Mouse (Mus musculus) left cerebral cortex, adult 11 months (tissue): ENCODE measurements around the gene Cntrl.

Experiments
- DNase-seq: peaks from one replicate; pipeline ENCODE4 v3.0.0; 2022; ENCODE audit warnings: low spot score

The Cntrl gene

GRCm38 (mm10) chr2:35109141-35109923 lies at the start of gene Cntrl:
Gene Cntrl, plus strand, starts transcription at chr2:35109492.
- peak; percentile 87 for DNase-seq

GRCm38 (mm10) chr2:35060256-35060655 lies 49.0 kb upstream of the Cntrl start:
- DNase-seq = no peak

GRCm38 (mm10) chr2:35060897-35061296 lies 48.4 kb upstream of the Cntrl start:
- no peak for DNase-seq

- DNase-seq = no peak
Measured at GRCm38 (mm10) chr2:35061338-35061737, 48.0 kb upstream of the Cntrl start, which contains the start of gene Hc. Gene Hc, minus strand, starts transcription at chr2:35061438.

- DNase-seq = no peak
Measured at GRCm38 (mm10) chr2:35063333-35064030, 45.8 kb upstream of the Cntrl start.

- DNase-seq = no peak
Measured at GRCm38 (mm10) chr2:35066525-35067082, 42.7 kb upstream of the Cntrl start.

GRCm38 (mm10) chr2:35067117-35067516 lies 42.2 kb upstream of the Cntrl start:
- no peak for DNase-seq

- no peak for DNase-seq
Measured at GRCm38 (mm10) chr2:35069124-35069523, 40.2 kb upstream of the Cntrl start.

GRCm38 (mm10) chr2:35070275-35070674 lies 39.0 kb upstream of the Cntrl start:
- no peak for DNase-seq

- DNase-seq = no peak
Measured at GRCm38 (mm10) chr2:35072547-35072946, 36.7 kb upstream of the Cntrl start.

- no peak for DNase-seq
Measured at GRCm38 (mm10) chr2:35074328-35074727, 35.0 kb upstream of the Cntrl start.

GRCm38 (mm10) chr2:35079166-35079565 lies 30.1 kb upstream of the Cntrl start:
- DNase-seq = no peak

GRCm38 (mm10) chr2:35087418-35087817 lies 21.9 kb upstream of the Cntrl start:
- peak; percentile 14 for DNase-seq

- DNase-seq = no peak
Measured at GRCm38 (mm10) chr2:35100529-35100928, 8.8 kb upstream of the Cntrl start.

GRCm38 (mm10) chr2:35101443-35101842 lies 7.8 kb upstream of the Cntrl start, which contains the start of gene AI182371:
Gene AI182371, minus strand, starts transcription at chr2:35101543.
- DNase-seq = no peak

GRCm38 (mm10) chr2:35102777-35103176 lies 6.5 kb upstream of the Cntrl start:
- no peak for DNase-seq

GRCm38 (mm10) chr2:35103558-35103957 lies 5.7 kb upstream of the Cntrl start:
- DNase-seq = no peak

- DNase-seq = no peak
Measured at GRCm38 (mm10) chr2:35104843-35105242, 4.4 kb upstream of the Cntrl start.

GRCm38 (mm10) chr2:35107984-35108635 lies 1.2 kb upstream of the Cntrl start:
- DNase-seq = no peak

GRCm38 (mm10) chr2:35108712-35109111 lies 580 bp upstream of the Cntrl start:
- peak; percentile 33 for DNase-seq

GRCm38 (mm10) chr2:35109924-35110304 lies 622 bp downstream of the Cntrl start:
- DNase-seq = no peak

GRCm38 (mm10) chr2:35110521-35110920 lies 1.2 kb downstream of the Cntrl start:
- DNase-seq = no peak
